Mouse (Mus musculus): ENCODE data around the gene Alg14. TPM values are rescaled to one million over a fixed set of nuclear protein-coding genes. Genes with fewer than 3 reads are reported as not detected.

The Alg14 gene
- total RNA-seq, 2 experiments from 2014 or later = 9.8 to 13.6 TPM

- no peak for DNase-seq (ENCODE audit: low spot score in 2 of 2)
- Histone ChIP-seq H3K4me3 (no peak overlapping the region), H3K27ac (no peak overlapping the region)
- no peak for TF ChIP-seq CTCF (conservative IDR thresholded peaks at IDR 0.05)
Observed at GRCm38 (mm10) chr3:121368616-121369015, 77.0 kb downstream of the Alg14 start.

GRCm38 (mm10) chr3:121369517-121369916, 77.9 kb downstream of the Alg14 start:
- DNase-seq (ENCODE audit: low spot score in 2 of 2) = no peak
- no peak for TF ChIP-seq CTCF (conservative IDR thresholded peaks at IDR 0.05)
- no peak overlapping the region for H3K27ac ChIP-seq
- H3K4me3 ChIP-seq = no peak overlapping the region

- TF ChIP-seq CTCF (conservative IDR thresholded peaks at IDR 0.05) = no peak
- Histone ChIP-seq H3K27ac (no peak overlapping the region), H3K4me3 (no peak overlapping the region; the same call in 1 of the 2 replicates)
- no peak for DNase-seq (ENCODE audit: low spot score in 2 of 2)
Observed at GRCm38 (mm10) chr3:121370301-121370700, 78.7 kb downstream of the Alg14 start.

- TF ChIP-seq CTCF (conservative IDR thresholded peaks at IDR 0.05) = no peak
- DNase-seq (ENCODE audit: low spot score in 2 of 2) = no peak
- no peak overlapping the region; the same call in 1 of the 2 replicates for H3K4me3 ChIP-seq
- H3K27ac ChIP-seq = no peak overlapping the region
Observed at GRCm38 (mm10) chr3:121370830-121371526, 79.4 kb downstream of the Alg14 start.

- no peak overlapping the region for H3K4me3 ChIP-seq
- H3K27ac ChIP-seq = no peak overlapping the region
Observed at GRCm38 (mm10) chr3:121371527-121372220, 80.1 kb downstream of the Alg14 start.

GRCm38 (mm10) chr3:121373897-121374441, 82.4 kb downstream of the Alg14 start:
- Histone ChIP-seq H3K27ac (no peak overlapping the region), H3K4me3 (no peak overlapping the region)
- TF ChIP-seq CTCF (conservative IDR thresholded peaks at IDR 0.05) = no peak
- no peak for DNase-seq (ENCODE audit: low spot score in 2 of 2)

More at GRCm38 (mm10) chr3:121371527-121372220, 80.1 kb downstream of the Alg14 start:
- TF ChIP-seq CTCF (conservative IDR thresholded peaks at IDR 0.05) = no peak
- DNase-seq (ENCODE audit: low spot score in 2 of 2) = no peak

GRCm38 (mm10) chr3:121375541-121376129, 84.1 kb downstream of the Alg14 start:
- Histone ChIP-seq H3K27ac (no peak overlapping the region), H3K4me3 (no peak overlapping the region)
- TF ChIP-seq CTCF (conservative IDR thresholded peaks at IDR 0.05) = no peak
- DNase-seq (ENCODE audit: low spot score in 2 of 2) = no peak

- no peak for TF ChIP-seq CTCF (conservative IDR thresholded peaks at IDR 0.05)
- no peak overlapping the region for H3K27ac ChIP-seq
- H3K4me3 ChIP-seq = no peak overlapping the region
- DNase-seq (ENCODE audit: low spot score in 2 of 2) = no peak
Observed at GRCm38 (mm10) chr3:121378708-121379612, 87.4 kb downstream of the Alg14 start.

GRCm38 (mm10) chr3:121379699-121380098, 88.1 kb downstream of the Alg14 start:
- Histone ChIP-seq H3K4me3 (no peak overlapping the region), H3K27ac (no peak overlapping the region)
- no peak for TF ChIP-seq CTCF (conservative IDR thresholded peaks at IDR 0.05)
- DNase-seq (ENCODE audit: low spot score in 2 of 2) = no peak

GRCm38 (mm10) chr3:121387471-121388009, 96.0 kb downstream of the Alg14 start:
- no peak overlapping the region for H3K27ac ChIP-seq
- TF ChIP-seq CTCF (conservative IDR thresholded peaks at IDR 0.05) = no peak
- no peak overlapping the region for H3K4me3 ChIP-seq
- DNase-seq (ENCODE audit: low spot score in 2 of 2) = no peak

- H3K4me3 ChIP-seq = no peak overlapping the region
- no peak for TF ChIP-seq CTCF (conservative IDR thresholded peaks at IDR 0.05)
Observed at GRCm38 (mm10) chr3:121389366-121389765, 97.8 kb downstream of the Alg14 start.

More at GRCm38 (mm10) chr3:121389366-121389765, 97.8 kb downstream of the Alg14 start:
- H3K27ac ChIP-seq = no peak overlapping the region
- DNase-seq (ENCODE audit: low spot score in 2 of 2) = no peak

All from layer of hippocampus, adult 2 months (tissue).